Mouse (Mus musculus): ENCODE measurements around the gene Tmed5. TPM values are rescaled to one million over a fixed set of nuclear protein-coding genes. Genes with fewer than 3 reads are reported as not detected.

Gene Tmed5
- polyA plus RNA-seq, 2 experiments: 24.9 to 35.1 TPM

DNA sequence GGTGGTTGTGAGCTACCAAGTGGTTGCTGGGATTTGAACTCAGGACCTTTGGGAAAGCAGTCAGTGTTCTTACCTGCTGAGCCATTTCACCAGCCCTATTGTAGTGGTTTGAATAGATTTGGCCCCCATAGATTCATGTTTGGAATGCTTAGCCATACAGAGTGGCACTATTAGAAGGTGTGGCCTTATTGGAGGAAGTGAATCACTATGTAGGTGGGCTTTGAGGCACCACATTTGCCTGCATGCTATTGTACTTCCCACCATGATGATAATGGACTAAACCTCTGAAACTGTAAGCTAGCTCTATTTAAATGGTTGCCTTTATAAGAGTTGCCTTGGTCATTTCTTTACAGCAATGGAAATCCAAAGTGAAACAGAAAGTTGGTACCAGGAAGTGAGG, 56.2 kb downstream of the Tmed5 start:
- DNase-seq (ENCODE audit: low spot score): no peak
- Histone ChIP-seq H3K4me1 (ENCODE audit: control insufficient read depth, insufficient read depth, low read length) (no peaks in the 10 kb centered on the region), H3K4me3 (replicated peaks; ENCODE audit: low read length) (no peak overlapping the region)

GRCm38 (mm10) chr5:108072301-108072700, 60.1 kb downstream of the Tmed5 start:
- WGBS: 97% methylated on average over 1 of the region's 1 CpGs
- H3K27me3 ChIP-seq (ENCODE audit: control insufficient read depth, insufficient read depth, low read length): no peaks in the 10 kb centered on the region
- H3K9ac ChIP-seq (ENCODE audit: low read depth, low read length, severe bottlenecking): no peak overlapping the region
- 0 out of 2 replicates have a peak, but pooled peaks cover 3% of the 10 kb centered on the region for H3K9me3 ChIP-seq (ENCODE audit: control insufficient read depth, low read length)
- no peak overlapping the region for H3K4me3 ChIP-seq (replicated peaks; ENCODE audit: low read length)
- no peak overlapping the region for H3K27ac ChIP-seq (replicated peaks; ENCODE audit: low read depth, low read length)
- peaks cover 59% of the 10 kb centered on the region for H3K36me3 ChIP-seq (ENCODE audit: control insufficient read depth, insufficient read depth, low read length)
- no peaks in the 10 kb centered on the region; the same call in 1 of the 2 replicates for H3K4me1 ChIP-seq (ENCODE audit: control insufficient read depth, insufficient read depth, low read length)
- no peak for TF ChIP-seq POLR2A (IDR thresholded peaks at IDR 0.05; ENCODE audit: borderline replicate concordance, extremely low read depth, insufficient read depth, insufficient read length)
- ATAC-seq (ENCODE audit: low FRiP score, low read depth): no peak
- no peak for DNase-seq (ENCODE audit: low spot score)
- no peak overlapping the region for H3K4me2 ChIP-seq (replicated peaks; ENCODE audit: low read depth, low read length, severe bottlenecking)

More for the DNA sequence above, 56.2 kb downstream of the Tmed5 start:
- H3K27me3 ChIP-seq (ENCODE audit: control insufficient read depth, insufficient read depth, low read length): no peaks in the 10 kb centered on the region
- H3K4me2 ChIP-seq (replicated peaks; ENCODE audit: low read depth, low read length, severe bottlenecking): no peak overlapping the region
- TF ChIP-seq POLR2A (IDR thresholded peaks at IDR 0.05; ENCODE audit: borderline replicate concordance, extremely low read depth, insufficient read depth, insufficient read length): no peak
- no peak for ATAC-seq (ENCODE audit: low FRiP score, low read depth)
- no peak overlapping the region for H3K9ac ChIP-seq (ENCODE audit: low read depth, low read length, severe bottlenecking)
- H3K9me3 ChIP-seq (ENCODE audit: control insufficient read depth, low read length): no peaks in the 10 kb centered on the region
- H3K27ac ChIP-seq (replicated peaks; ENCODE audit: low read depth, low read length): no peak overlapping the region
- H3K36me3 ChIP-seq (ENCODE audit: control insufficient read depth, insufficient read depth, low read length): peaks cover 52% of the 10 kb centered on the region

DNA sequence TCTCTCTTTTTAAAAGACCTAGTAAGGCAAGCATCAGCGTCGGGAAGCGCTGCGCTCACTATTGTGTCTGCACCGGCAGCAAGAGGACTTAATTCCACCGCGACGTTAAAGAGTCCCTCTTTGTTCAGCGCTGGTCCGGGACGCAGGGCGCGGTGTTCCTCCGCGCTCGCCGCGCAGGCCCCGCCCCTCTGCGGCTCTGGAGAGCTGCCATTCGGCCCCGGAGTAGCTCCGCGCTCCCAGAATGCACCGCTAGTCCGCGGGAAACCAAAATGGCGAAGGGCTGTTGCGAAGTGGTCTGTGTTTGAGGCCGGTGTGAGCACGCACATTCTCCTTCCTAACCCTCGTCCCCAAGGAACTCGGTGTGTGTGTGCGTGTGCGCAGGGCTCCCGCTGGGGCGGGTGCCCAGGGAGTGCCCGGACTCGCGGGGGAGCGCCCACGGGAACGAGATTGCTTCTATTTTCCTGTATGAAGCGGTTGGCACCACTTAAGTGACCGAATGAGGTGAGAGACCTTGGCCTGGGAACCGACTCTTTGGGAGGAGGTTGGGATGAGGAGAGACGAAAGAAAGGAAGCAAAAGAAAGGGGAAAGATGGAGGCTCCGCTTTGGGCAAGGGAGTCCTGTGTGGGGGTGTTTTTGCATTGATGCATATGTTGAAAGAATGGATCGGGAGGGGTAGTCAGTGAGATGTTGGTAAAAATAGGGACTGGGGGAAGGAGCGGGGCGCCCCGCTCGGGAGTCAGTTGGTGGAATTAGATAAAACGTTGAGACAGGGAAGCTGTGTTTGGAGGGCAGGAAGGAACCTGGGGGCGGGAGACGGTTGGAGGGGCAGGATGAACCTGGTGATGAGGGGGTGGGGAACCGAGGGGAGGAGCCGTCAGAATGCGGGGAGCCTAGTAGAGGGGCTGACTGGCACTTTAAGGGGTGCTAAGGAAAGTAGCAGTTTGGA, 66.7 kb downstream of the Tmed5 start, which contains the start of gene Mtf2:
Mtf2 (plus strand) TSS at position 210 of the 947 bp plus-strand sequence.
- Histone ChIP-seq H3K9ac (ENCODE audit: low read depth, low read length, severe bottlenecking) (peak within 1 kb of the TSS; percentile 81), H3K9me3 (ENCODE audit: control insufficient read depth, low read length) (0 out of 2 replicates have a peak, but pooled peaks cover 3% of the 10 kb centered on the region), H3K4me3 (replicated peaks; ENCODE audit: low read length) (peak within 1 kb of the TSS; percentile 52), H3K27ac (replicated peaks; ENCODE audit: low read depth, low read length) (peak within 1 kb of the TSS; percentile 79), H3K36me3 (ENCODE audit: control insufficient read depth, insufficient read depth, low read length) (peaks cover 23% of the 10 kb centered on the region), H3K4me1 (ENCODE audit: control insufficient read depth, insufficient read depth, low read length) (no peaks in the 10 kb centered on the region; the same call in 1 of the 2 replicates), H3K27me3 (ENCODE audit: control insufficient read depth, insufficient read depth, low read length) (no peaks in the 10 kb centered on the region), H3K4me2 (replicated peaks; ENCODE audit: low read depth, low read length, severe bottlenecking) (peak within 1 kb of the TSS; percentile 56)
- ATAC-seq (ENCODE audit: low FRiP score, low read depth) (peak; percentile 98), DNase-seq (ENCODE audit: low spot score) (peak; percentile 98)
- TF ChIP-seq POLR2A (IDR thresholded peaks at IDR 0.05; ENCODE audit: borderline replicate concordance, extremely low read depth, insufficient read depth, insufficient read length): peak; percentile 98; the same call in 1 of the 2 replicates
- 1% methylated on average over 59 of the region's 59 CpGs for WGBS

DNA sequence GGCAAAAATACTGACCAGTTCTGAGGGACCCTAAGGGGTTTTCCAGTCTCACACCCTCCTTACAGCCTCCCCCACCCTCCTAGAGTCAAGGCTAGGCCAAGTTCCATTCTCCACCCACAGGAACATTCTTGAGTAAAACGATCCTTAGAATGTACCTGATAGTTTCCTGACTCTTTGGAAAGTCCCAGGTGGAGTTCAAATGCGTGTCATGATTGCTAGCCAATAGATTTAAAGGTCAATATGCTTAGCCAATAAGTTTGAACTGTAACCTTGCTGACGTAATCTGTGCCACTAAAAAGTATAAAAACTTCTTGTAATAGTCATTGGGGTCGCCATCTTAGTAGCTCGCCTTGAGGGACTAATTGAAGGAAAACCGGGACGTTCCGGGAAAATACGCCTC, 72.0 kb downstream of the Tmed5 start:
- Histone ChIP-seq H3K27ac (replicated peaks; ENCODE audit: low read depth, low read length) (no peak overlapping the region), H3K36me3 (ENCODE audit: control insufficient read depth, insufficient read depth, low read length) (no peaks in the 10 kb centered on the region), H3K9ac (ENCODE audit: low read depth, low read length, severe bottlenecking) (no peak overlapping the region), H3K4me2 (replicated peaks; ENCODE audit: low read depth, low read length, severe bottlenecking) (no peak overlapping the region), H3K4me3 (replicated peaks; ENCODE audit: low read length) (no peak overlapping the region), H3K27me3 (ENCODE audit: control insufficient read depth, insufficient read depth, low read length) (no peaks in the 10 kb centered on the region), H3K4me1 (ENCODE audit: control insufficient read depth, insufficient read depth, low read length) (no peaks in the 10 kb centered on the region), H3K9me3 (ENCODE audit: control insufficient read depth, low read length) (no peaks in the 10 kb centered on the region)
- no peak for ATAC-seq (ENCODE audit: low FRiP score, low read depth)
- no peak for DNase-seq (ENCODE audit: low spot score)
- 92% methylated on average over 9 of the region's 9 CpGs for WGBS
- no peak for TF ChIP-seq POLR2A (IDR thresholded peaks at IDR 0.05; ENCODE audit: borderline replicate concordance, extremely low read depth, insufficient read depth, insufficient read length)

Other genes starting within 250 kb of the Tmed5 start
- 257 and 273 TPM in 2 replicates for gene Rpl5, start 232.1 kb downstream of the Tmed5 start, polyA plus RNA-seq (2012; rRNA removed)
- gene Rpl5, start 232.1 kb downstream of the Tmed5 start, polyA plus RNA-seq (2014; fragmentation: Nextera tagmentation; extraction: Ambion mirVana): 66.4 and 68.7 TPM in 2 replicates
- gene Fam69a, start 145.5 kb downstream of the Tmed5 start, polyA plus RNA-seq (2012; rRNA removed): 6.4 and 8.9 TPM in 2 replicates
- gene Fam69a, start 145.5 kb downstream of the Tmed5 start, polyA plus RNA-seq (2014; fragmentation: Nextera tagmentation; extraction: Ambion mirVana): 30.1 and 31.3 TPM in 2 replicates
- 47.5 TPM in 2 replicates for gene Mtf2, start 66.9 kb downstream of the Tmed5 start, polyA plus RNA-seq (2012; rRNA removed)
- 97.8 and 109 TPM in 2 replicates for gene Mtf2, start 66.9 kb downstream of the Tmed5 start, polyA plus RNA-seq (2014; fragmentation: Nextera tagmentation; extraction: Ambion mirVana)
- 1.2 and 2.4 TPM in 2 replicates for gene Ccdc18, start 255 bp upstream of the Tmed5 start, polyA plus RNA-seq (2012; rRNA removed)
- gene Ccdc18, start 255 bp upstream of the Tmed5 start, polyA plus RNA-seq (2014; fragmentation: Nextera tagmentation; extraction: Ambion mirVana): 7.0 and 8.3 TPM in 2 replicates
- gene Dr1, start 136.3 kb upstream of the Tmed5 start, polyA plus RNA-seq (2012; rRNA removed): 33.7 and 37.0 TPM in 2 replicates
- 44.4 and 46.5 TPM in 2 replicates for gene Dr1, start 136.3 kb upstream of the Tmed5 start, polyA plus RNA-seq (2014; fragmentation: Nextera tagmentation; extraction: Ambion mirVana)
- gene Pigg, start 180.0 kb upstream of the Tmed5 start, polyA plus RNA-seq (2012; rRNA removed): 5.8 and 6.0 TPM in 2 replicates
- gene Pigg, start 180.0 kb upstream of the Tmed5 start, polyA plus RNA-seq (2014; fragmentation: Nextera tagmentation; extraction: Ambion mirVana): 2.4 TPM in 2 replicates
- gene Gm42517, start 235.3 kb upstream of the Tmed5 start, polyA plus RNA-seq (2012; rRNA removed): 0.45 and 0.65 TPM in 2 replicates
- 0.14 and 0.52 TPM in 2 replicates for gene Gm42517, start 235.3 kb upstream of the Tmed5 start, polyA plus RNA-seq (2014; fragmentation: Nextera tagmentation; extraction: Ambion mirVana)

All from limb, embryonic 14.5 days (tissue).